Mouse (Mus musculus) inflammation-experienced regulatory T-cells, adult 16 weeks (primary cell): Measurements from ENCODE around the gene Clic4. TPM values are rescaled to one million over a fixed set of nuclear protein-coding genes. Genes with fewer than 3 reads are reported as not detected.

Experiments
- polyA plus RNA-seq: library from polyadenylated mRNA; unstranded; fragments of 100-300 nt; shearing (Covaris generic); gene quantifications from one replicate; pipeline ENCODE4 v1.2.1, GENCODE M21; 2017

The Clic4 gene
- 10.7 TPM for polyA plus RNA-seq

GRCm38 (mm10) chr4:135272640-135273306, at the start of gene Clic4:
Gene Clic4, minus strand, starts transcription at chr4:135272814.

Other genes with a start within 250 kb of the Clic4 start
- gene Runx3, start 152.2 kb downstream of the Clic4 start, polyA plus RNA-seq, result 10.0 TPM
- gene Srrm1, start 80.5 kb upstream of the Clic4 start, polyA plus RNA-seq, result 207 TPM
- 89.7 TPM for gene Ncmap, start 125.4 kb upstream of the Clic4 start, polyA plus RNA-seq
- gene Rcan3, start 161.0 kb upstream of the Clic4 start, polyA plus RNA-seq, result 25.3 TPM
- not detected for gene Stpg1, start 222.0 kb upstream of the Clic4 start, polyA plus RNA-seq
- 16.0 TPM for gene Nipal3, start 222.2 kb upstream of the Clic4 start, polyA plus RNA-seq